Mouse (Mus musculus) G1E (cell line): Measurements from ENCODE around the gene Fam166a.

Source experiments
- CTCF ChIP-seq: IDR thresholded peaks from 2 replicates; pipeline ENCODE4 v1.5.1; 2012; ENCODE audit warnings: low read depth, low read length, inconsistent platforms, mixed read lengths
- GATA1 ChIP-seq: IDR thresholded peaks from 2 replicates; pipeline ENCODE4 v1.6.1; 2012; ENCODE audit warnings: borderline replicate concordance, low read length, inconsistent platforms, mixed read lengths
- GATA2 ChIP-seq: IDR thresholded peaks from 2 replicates; pipeline ENCODE4 v1.6.1; 2012; ENCODE audit warnings: low read depth, low read length, inconsistent platforms, borderline replicate concordance
- TAL1 ChIP-seq: conservative IDR thresholded peaks from 2 replicates; pipeline ENCODE4 v1.6.1; 2012; ENCODE audit warnings: low read depth, low read length, inconsistent platforms, mixed read lengths

DNA sequence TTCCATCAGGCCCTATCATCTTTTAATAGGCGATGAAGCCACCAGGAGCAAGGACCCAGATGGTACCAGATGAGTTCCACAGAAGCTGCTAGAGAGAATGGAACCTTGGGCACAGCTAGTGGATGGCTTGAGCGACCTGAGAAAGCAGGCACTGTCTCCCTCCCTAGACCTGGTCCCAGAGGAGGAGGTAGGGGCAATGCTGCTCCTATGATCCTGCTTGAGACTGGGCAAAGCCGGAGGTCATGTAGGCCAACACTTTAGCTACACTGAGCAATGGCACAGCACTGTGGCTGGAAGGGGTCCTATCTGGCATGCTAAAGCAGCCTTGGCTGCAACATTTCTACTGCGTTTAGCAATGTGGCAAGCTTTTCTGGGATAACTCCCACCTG, 42.9 kb upstream of the Fam166a start:
- TF ChIP-seq CTCF (no peak), TAL1 (no peak), GATA1 (no peak), GATA2 (no peak)
